Mouse (Mus musculus) C3H10T1/2 (cell line): Measurements from ENCODE around the gene Zfp882. TPM values are rescaled to one million over a fixed set of nuclear protein-coding genes. Genes with fewer than 3 reads are reported as not detected.

Source experiments
- polyA plus RNA-seq, 2 experiments: library from polyadenylated mRNA; unstranded; fragments of >200 nt; fragmentation: generic; extraction: Trizol; gene quantifications; one replicate each; pipeline ENCODE4 v1.2.1; 2012; ENCODE audit warnings: missing spikeins in 2 of 2

Zfp882 gene
- polyA plus RNA-seq: under 1 TPM; 0.02 to 0.96 TPM

GRCm38 (mm10) chr8:71908309-71909261 is at the start of gene Zfp882, which contains the start of gene Zfp617:
Gene Zfp882, plus strand, starts transcription at chr8:71908608.
Gene Zfp617, plus strand, starts transcription at chr8:71908635.

GRCm38 (mm10) chr8:71881618-71882274 is 26.7 kb upstream of the Zfp882 start, which contains the start of gene Zfp709:
Gene Zfp709, plus strand, starts transcription at chr8:71882019.

GRCm38 (mm10) chr8:71950482-71951221 is 42.2 kb downstream of the Zfp882 start, which contains the start of gene Zfp961:
Gene Zfp961, plus strand, starts transcription at chr8:71951038.

Other genes with a start within 250 kb of the Zfp882 start
- under 1 TPM; 0.51 to 0.96 TPM for gene Unc13a, start 236.9 kb upstream of the Zfp882 start, polyA plus RNA-seq
- gene Jak3, start 232.3 kb upstream of the Zfp882 start, polyA plus RNA-seq: 1 to 10 TPM; 1.3 to 4.2 TPM
- 1 to 10 TPM in 1 of 2 experiments, under 1 TPM in 1; 0.28 to 2.8 TPM for gene Insl3, start 219.4 kb upstream of the Zfp882 start, polyA plus RNA-seq
- not detected for gene B3gnt3, start 206.8 kb upstream of the Zfp882 start, polyA plus RNA-seq
- under 1 TPM in 1 of 2 experiments, not detected in 1; 0.01 TPM for gene Fcho1, start 182.9 kb upstream of the Zfp882 start, polyA plus RNA-seq
- under 1 TPM in 1 of 2 experiments, not detected in 1; 0.12 TPM for gene Zfp709, start 26.6 kb upstream of the Zfp882 start, polyA plus RNA-seq
- 1 to 10 TPM in 1 of 2 experiments, under 1 TPM in 1; 0.18 to 2.3 TPM for gene Zfp617, start within 50 bp of the Zfp882 start, polyA plus RNA-seq
- gene Zfp961, start 42.4 kb downstream of the Zfp882 start, polyA plus RNA-seq: 1 to 10 TPM in 1 of 2 experiments, under 1 TPM in 1; 0.63 to 1.8 TPM
- gene Cyp4f18, start 101.0 kb downstream of the Zfp882 start, polyA plus RNA-seq: not detected
- not detected for gene Olfr372, start 132.6 kb downstream of the Zfp882 start, polyA plus RNA-seq
- under 1 TPM in 1 of 2 experiments, not detected in 1; 0.01 TPM for gene Olfr373, start 174.6 kb downstream of the Zfp882 start, polyA plus RNA-seq
- gene Olfr374, start 198.4 kb downstream of the Zfp882 start, polyA plus RNA-seq: not detected
- 100 to 1,000 TPM in 1 of 2 experiments, 10 to 100 TPM in 1; 37.0 to 111 TPM for gene Tpm4, start 226.4 kb downstream of the Zfp882 start, polyA plus RNA-seq